Mouse (Mus musculus) natural killer cell, adult 2 months (primary cell): ENCODE results near the gene Capza2.

Source experiments
- DNase-seq, 2 experiments: peaks; one replicate each; pipeline ENCODE4 v3.0.0; 2022; ENCODE audit warnings: low spot score in 2 of 2

The Capza2 gene

DNA sequence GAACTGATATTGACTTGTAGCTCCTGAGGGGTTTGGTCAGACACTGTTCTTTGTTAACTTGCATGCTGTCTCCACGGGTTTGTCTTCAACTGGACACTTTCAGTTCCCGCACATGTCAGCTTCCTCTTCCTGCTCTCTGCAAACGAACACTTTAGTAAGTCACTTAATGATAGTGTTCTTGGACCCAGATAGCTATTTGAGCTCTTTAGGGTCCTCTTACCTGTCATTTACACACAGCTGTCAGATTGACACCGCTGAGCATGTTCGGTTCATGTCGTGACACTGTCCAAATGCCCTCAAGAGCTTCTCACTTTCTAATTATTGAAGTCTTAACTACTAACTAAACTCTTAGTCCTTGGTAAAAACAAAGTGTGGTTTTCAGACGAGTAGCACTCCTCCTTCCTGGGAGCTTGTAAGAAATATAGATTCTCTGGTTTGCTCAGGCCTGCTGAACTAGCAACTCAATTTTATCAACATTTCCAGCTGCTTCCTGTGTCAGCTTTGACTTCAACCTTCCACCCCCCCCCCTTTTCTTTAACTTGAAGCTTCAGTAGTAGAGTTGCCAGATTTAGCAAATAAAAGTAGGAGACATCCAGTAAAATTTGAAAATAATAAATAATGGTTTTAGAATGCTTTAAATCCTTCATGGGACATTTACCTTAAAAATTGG lies at the start of gene Capza2:
Gene Capza2 (plus strand): TSS at position 620 of the 670 bp plus-strand sequence.
- peak in 1 of 2 experiments; percentile 32 for DNase-seq

DNA sequence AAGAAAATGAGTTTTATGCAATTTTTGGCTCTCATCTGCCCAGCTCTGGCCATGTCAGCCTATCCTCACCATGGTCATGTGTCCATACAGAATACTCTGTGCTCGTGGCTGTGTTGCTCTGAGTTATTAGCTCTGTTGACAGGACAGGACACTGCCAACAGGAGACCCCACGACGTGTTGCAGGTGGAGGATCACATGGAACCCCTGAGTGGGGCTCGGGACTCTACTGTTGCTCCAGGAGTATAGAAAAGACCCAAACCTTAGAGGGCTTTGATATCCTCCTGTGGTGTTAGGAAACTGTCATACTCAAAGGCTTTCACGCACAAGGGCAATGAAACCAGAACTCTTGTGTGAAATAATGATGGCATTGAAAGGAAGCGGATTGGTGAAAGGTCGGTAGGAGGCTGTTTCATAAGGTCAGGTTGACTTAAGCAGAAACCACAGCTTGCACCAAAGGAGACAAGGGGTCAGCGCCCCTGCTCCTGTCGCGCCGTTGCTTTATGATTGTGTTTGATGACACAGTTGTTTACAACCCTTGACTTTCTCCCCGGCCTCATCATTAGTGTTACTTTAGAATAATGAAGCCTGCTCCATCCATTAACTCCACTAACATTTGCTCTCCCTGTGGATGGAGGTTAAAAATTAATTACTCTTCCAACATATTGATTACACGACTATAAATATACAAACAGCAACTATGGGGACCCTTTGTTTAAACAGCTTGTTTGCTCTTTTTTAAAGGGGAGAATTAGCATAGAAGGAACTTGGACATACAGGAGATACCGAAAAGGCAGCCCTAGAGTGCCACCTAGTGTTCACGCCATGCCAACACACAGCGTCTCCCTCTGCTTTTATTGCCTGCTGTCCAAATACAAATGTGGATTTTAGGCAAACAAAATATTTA lies 46.7 kb upstream of the Capza2 start:
- DNase-seq, result peak; percentile 33 to 69

DNA sequence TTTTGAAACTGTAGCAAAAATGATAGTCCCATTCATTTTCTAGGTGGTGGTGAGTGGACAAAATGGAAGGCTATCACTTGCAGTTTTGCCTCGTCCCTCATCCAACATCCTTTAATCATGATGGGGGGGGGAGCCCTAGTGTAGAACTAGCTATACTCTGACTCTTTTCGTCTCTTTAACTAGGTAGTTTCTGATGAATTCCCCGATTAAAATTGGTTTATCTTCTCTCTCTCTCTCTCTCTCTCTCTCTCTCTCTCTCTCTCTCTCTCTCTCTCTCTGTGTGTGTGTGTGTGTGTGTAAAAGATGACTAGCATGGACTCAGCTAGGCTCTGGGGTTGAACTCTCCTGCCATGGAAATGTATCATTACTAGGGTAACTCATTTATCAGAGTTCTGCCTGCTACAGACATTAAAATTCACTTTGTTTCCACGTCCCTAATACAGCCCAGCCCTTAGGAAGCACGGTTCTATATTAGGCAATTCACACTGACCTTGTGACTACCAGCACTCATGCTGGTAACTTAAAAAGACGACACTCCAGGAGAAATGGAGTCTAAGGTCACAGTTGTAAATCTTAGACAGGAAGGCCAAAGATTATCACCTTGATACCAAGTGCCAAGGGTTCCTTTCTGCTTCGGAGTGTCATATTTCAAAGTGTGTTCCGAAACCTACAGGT lies 45.9 kb upstream of the Capza2 start:
- no peak for DNase-seq

DNA sequence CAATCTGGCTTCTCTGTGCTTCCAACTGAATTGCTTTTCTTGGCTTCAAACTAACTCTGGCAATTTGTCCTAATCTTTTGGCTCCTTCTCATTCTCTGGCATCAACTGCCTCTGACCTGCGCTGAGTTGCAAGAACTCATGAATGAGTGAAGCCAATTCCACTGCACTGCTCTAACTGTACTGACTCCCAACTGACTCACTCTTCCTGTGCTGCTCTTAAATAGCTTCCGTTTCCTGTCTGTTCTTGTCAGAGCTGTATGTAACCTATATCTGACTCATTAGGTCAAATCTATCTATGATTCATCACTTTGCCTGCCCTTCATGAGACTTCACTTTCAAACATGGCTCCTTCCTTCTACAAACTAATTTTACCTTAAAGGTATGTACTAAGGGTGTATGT lies 42.1 kb upstream of the Capza2 start:
- no peak for DNase-seq

DNA sequence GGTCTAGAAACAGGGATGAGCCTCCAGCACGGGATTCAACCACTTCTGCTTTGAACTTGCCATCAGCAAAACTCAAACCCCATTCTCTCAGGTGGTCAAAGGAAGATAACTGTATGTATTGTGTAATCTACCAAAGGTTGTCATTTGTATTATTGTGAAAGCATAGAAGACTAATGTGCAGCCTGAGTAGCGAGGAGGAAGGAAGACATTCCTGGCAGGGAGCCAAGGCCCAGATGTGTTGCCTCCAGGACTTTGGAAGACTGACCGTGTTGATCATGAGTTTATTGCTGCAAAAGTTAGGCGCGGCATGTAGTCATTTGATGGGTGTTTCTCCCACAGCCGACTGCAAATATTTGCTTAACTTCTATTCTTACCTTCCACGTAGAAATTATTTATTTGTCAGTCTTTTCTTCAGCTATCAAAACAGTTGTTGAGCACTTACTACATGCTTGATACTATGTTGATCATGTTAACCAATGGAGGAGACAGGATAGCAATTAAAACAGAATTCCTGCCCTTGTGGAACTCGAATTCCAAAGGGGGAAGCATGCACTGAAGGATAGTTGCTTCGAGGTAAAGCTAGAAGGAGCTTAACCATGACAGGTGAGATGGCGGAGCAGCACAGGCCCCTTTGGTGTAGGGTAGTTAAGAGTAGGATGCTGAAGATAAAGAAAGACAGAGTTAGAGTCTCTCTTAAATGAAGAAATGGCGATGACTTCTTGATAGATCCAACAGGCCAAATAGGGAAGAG lies 40.1 kb upstream of the Capza2 start:
- DNase-seq, result no peak

DNA sequence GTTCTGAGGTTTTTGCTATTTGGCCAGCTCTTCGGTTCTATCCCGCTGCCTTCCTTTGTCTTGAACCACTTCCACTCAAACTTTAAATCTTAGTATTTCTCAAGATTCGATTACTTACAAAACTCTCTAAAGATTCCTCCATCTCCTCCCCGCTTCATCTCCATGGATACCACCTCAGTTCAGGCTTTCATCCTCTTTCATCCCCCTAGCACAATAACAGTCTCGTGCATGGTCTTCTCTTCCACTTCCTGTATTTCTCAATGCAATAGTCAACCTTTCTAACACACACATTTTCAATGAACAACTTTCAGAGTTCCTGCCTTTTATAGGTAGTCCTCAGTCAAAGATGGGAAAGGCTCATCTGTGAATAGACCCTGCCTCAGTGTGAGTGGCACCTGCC lies 36.7 kb upstream of the Capza2 start:
- DNase-seq, result no peak

DNA sequence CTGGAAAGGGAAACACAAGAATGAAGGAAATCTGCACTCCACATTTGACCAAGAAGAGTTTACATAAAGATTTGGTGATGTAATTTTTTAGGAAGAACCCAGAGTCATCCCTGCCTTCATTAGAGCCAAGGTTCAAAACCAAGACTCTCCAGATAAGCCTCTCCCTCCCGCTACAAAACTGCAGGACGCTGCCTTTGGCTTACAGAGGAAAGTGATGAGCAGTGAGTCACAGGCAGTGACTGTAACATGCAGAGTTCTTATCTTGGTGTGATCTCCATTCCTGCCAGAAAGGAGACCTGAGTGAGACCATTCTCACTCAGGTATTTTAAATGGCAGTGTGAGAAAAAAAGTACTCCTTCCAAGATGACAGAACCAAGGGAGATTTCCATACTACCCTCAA lies 34.5 kb upstream of the Capza2 start:
- no peak for DNase-seq

DNA sequence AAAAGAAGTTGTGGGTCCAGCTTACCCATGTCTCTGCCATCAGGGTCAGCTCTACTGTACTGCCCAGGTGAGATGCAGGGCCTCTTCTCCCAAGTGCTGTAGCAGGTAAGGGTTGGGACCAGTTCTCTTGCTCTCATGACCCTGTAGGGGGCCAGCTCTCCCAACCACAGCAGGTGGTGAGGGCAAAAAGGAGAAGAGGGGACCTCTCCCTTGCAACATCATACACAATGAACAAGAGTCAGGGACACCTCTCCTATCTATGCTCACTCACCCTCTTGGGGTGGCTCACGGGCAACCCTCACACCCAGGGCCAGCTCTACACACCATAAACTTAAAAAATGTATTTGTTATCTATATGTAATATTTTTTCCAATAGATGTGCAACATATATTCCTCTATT lies 29.1 kb upstream of the Capza2 start:
- no peak for DNase-seq

DNA sequence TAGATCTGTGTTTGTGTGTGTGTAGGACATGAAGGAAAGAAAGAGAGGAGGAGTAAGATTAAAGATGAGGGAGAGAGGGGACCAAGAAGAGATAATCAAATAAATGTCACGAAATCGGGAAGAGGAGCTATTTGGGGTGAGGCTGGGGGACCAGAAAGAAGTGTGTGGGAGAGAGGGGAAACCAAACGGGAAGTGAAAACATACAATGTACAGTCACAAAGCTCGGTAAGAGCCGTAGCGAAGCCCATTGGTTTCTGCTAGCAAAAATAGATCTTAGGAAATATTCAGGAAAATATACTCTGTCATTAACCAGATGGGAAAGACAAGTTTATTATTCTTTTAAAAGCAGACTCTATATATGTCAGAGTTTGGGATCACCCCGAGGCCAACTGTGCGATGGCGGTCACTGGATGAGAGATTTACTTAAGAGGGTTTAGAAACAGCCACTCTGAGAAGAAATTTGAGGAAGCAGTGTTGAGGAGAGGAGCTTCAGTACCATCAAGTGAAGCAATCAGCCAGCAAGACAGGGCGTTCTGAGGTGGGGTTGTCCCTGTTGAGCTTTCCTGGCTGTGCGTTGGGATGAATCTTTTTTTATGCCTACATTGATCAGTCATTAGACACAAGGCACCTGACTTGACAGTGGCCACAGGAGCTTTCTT lies 24.6 kb upstream of the Capza2 start:
- no peak for DNase-seq

DNA sequence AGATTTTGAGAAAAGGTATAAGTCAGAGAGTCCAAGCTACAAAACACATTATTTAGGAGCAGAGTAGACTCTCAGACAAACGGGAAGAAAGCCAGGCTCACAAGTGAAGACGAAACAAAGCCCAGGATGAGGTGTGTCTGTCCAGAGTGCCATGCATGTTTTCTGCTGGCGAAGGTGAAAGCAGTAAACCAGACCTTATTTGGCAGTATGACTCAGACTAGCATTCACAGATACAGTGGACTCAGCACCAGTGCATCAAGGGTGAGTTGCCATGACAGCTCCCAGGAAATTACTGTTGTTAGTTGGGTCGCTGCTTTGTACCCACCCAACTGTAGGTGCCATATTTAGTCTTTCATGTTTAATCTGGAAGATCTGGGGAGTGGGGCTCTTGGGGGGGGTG lies 23.4 kb upstream of the Capza2 start:
- no peak for DNase-seq

DNA sequence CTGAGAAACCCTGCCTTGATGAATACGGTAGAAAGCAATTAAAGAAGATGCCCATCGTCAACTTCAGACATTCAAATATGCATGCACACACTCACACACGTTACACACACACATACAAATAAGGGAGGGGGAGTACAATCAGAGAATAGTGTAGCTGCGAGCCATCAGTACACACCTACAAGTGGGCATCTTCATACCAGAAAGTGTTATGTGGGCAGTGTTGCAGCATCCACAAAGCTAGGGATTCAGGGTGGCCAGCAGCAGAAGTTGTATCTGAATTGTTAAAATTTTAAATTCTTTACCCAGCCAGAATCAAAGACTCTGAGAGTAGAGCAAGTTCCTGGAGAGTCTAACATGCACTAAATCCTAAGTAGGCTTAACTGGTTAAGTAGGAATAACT lies 15.2 kb upstream of the Capza2 start:
- DNase-seq, result no peak

DNA sequence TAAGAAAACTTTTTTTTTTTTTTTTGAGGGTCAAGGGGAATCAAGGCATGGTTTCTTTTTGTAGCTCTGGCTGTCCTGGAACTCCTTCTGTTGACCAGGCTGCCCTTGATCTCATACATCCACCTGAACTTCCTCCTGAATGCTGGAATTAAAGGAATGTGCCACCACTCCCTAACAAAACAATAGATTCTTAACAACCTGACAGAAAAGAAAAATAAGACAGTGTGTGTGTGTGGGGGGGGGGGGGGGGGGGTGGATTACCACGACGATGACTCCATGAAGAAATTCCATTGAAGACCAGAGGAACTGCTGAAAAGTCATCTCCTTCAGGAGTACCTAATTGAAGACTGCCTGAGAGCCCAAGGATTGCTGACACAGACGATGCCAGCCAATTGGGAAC lies 14.6 kb upstream of the Capza2 start:
- no peak for DNase-seq

DNA sequence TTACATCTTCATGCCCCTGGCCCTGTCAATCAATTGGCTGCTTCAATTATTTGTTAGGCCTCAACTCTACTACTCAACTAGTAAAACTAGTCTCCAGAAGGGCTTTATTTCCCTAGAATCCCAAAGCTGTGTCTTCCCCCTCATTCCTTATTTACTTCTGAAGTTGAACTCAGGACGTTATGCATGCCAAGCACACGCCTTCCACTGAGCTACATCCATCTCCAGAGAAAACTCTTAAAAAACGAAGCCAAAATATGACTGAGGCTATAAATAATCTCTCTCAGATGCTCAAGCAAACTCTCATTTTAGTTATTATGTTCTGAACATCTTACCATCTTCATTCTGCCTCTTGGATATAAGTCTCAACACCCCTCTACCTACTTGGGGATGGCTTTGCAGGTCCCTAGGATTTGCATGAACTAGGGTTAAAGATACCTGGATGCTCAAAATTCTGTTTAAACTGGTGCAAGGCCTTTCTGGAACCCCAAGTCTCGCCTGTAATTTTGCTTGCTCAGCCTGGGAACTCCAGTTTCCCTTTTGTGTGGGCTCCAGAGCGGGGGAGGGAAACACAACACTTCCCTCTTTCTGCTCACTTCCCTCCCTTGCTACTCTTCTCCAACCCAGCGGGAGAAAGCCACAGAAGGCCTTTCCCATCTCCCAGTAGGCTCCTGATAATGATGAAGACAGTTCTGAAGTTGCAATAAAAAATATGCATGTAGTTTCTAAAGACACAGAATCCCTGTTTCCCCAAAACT lies 7.2 kb upstream of the Capza2 start:
- no peak for DNase-seq

DNA sequence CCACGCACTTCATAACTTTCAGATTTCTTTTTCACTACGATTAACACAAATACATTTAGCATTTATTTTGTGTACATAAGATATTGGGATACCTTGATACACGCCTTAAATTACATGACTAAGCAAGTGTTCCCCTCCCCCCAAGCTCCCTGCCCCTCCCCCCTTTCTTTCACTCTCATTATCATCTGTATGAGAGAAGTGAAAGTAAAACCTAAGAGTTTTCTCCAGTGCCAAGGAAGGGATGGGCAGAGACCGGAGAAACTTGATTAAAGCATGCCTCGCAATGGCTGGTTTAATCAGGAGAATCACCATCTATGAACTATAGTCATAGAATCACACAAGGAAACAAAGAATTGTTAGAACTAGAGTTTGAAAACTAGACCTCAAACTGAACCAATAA lies 6.3 kb upstream of the Capza2 start:
- DNase-seq, result no peak

DNA sequence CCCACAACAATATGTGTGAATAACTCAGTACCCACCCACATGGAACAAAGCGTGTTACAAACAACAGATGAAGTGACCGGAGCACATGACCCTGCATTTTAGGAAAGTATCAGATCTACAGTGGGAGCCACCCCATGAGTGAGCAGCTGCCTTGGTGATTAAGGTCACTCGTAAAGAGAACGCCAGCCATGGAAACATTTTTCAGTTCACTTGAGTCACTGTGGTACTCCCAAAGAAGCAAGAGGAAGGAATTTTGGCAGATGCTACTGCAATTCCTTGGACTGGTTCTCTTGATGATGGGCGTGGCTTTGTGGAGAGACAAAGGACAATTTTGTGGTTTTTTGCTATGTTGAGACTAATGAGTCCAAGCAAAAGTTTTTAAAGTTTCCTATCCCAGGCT lies 4.4 kb upstream of the Capza2 start:
- DNase-seq, result no peak

DNA sequence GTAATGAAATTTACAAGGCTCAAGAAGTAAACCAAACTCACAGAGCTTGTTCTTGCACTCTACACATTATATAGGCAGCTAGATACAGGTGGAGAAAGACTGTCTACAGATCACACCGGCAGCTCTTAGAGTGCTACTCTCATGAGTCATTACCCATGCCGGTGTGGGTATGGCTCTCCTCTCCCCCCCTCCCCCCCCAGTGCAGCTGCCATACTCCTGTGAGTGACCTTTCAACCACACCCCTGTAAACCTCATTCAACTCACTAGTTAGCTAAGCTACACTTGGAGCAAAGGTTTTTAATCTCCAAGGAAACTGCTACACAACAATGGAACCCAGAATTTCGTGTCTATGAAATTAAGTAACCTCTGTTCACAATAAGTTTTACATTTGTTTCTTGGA lies 2.2 kb upstream of the Capza2 start:
- no peak for DNase-seq

DNA sequence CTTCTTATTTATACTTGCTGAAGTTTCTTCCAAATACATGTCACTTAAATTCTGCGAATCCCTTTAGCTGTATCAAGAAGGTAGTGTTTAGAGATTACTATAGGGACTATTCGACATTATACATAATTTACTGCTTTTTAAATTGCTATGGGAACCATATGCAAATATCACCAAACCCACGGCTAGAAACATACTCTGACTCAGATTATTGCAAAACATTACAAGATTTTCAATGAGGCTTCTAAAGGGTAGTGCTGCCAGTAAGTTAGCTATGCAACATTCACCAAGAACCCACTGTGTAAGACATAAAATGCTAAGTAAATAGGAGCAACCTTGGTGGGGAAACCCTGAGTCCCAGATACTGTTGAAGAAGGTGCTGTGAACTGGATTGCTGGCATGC lies 1.0 kb upstream of the Capza2 start:
- DNase-seq, result no peak

DNA sequence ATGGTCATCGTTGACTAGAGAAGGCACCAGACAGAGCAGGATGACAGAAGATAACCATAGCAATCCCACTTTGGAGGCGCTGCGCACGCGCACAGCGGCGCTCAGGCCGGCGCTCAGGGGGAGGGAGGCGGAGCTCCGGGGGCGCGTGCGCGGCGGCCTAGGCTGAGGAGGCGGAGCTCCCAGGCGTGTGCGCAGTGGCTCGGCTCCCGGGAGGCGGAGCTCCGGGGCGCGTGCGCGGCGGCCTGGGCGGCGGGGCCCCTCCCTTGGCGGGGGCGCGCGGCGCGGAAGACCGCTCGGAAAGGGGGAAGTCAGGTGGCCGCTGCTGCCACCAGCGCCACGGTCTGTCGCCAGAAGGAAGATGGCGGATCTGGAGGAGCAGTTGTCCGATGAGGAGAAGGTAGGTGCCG lies 733 bp downstream of the Capza2 start:
- peak; percentile 93 to 96 for DNase-seq

DNA sequence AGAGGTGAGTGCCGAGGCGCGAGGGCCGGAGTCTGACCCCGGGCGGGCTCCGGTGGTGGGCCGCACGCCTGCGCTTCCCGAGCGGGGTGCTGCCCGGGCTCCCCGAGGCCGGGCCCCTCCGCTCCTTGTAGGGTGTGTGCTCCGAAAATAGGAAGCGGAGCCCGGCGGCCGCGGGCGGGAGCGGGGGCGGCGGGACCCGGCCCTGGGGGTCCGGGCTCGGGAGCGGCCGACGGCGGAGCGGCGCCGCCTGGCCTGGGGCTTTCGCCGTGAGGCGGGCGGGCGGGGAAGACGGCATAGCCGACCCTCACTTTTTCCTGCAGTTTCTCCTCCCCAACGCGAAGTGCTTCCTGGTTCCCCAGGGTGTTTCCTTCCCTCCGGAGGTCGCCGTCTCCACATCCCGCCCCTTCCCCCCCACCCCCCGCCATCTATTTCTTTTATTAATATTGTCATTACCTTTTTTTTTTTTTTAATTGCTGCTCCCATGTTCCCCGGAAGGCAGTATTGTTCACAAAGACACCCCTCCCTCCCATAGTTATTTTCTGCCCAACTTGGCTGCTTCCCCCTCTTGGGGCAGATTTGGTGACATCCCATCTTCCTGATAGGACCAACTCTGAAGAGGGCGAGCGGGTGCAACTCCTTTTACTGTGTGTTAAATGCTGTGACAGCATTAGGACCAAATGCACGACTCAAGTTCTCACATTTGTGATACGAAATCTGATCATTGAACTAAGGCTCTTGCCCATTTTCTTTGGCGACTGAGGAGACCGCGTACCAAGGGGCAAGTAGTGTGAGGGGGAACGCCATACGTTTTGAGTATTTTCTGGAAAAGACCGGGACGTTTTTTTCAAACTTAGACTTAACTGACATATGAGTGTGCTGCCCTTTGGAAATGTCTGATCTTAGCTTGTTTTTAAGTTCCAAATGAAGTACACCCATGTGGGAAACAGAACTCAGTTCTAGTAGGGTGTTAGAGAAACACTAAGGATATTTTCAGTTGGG lies 1.5 kb downstream of the Capza2 start:
- DNase-seq, result no peak
